Mouse (Mus musculus) myocyte (in vitro differentiated cells): Measurements from ENCODE around the gene Gm10271. TPM values are rescaled to one million over a fixed set of nuclear protein-coding genes. Genes with fewer than 3 reads are reported as not detected.

Experiments used
- H3K27me3 ChIP-seq: one replicate; pipeline ENCODE4 v1.6.1; 2011; ENCODE audit not compliant: control insufficient read depth, insufficient read depth, insufficient read length
- H3K36me3 ChIP-seq: one replicate; pipeline ENCODE4 v1.6.1; 2011; ENCODE audit not compliant: control insufficient read depth, insufficient read depth
- H3K4me2 ChIP-seq: one replicate; pipeline ENCODE4 v1.6.1; 2011; ENCODE audit warnings: low read depth, control low read depth
- H3K4me3 ChIP-seq: one replicate; pipeline ENCODE4 v1.5.1; 2011; ENCODE audit warnings: mild to moderate bottlenecking, control low read depth, moderate library complexity
- H3K79me2 ChIP-seq: one replicate; pipeline ENCODE4 v1.6.1; 2011; ENCODE audit not compliant: control insufficient read depth, insufficient read depth
- H3ac ChIP-seq: one replicate; pipeline ENCODE4 v1.6.1; 2011; ENCODE audit not compliant: control insufficient read depth, insufficient read length
- CEBPB ChIP-seq: IDR thresholded peaks from 2 replicates; pipeline ENCODE4 v1.6.1; 2011; ENCODE audit warnings: mild to moderate bottlenecking, moderate library complexity; ENCODE audit not compliant: poor library complexity, insufficient read depth, severe bottlenecking
- E2F4 ChIP-seq: IDR thresholded peaks from one replicate; pipeline ENCODE4 v1.6.1; 2011; ENCODE audit warnings: mild to moderate bottlenecking, control low read depth, moderate library complexity; ENCODE audit not compliant: insufficient read depth
- MAX ChIP-seq: IDR thresholded peaks from one replicate; pipeline ENCODE4 v1.6.1; 2011; ENCODE audit warnings: low read depth, mild to moderate bottlenecking, control low read depth
- MYOD1 ChIP-seq, 3 experiments: IDR thresholded peaks; one replicate each; pipeline ENCODE4 v1.6.1; 2011; ENCODE audit warnings: control low read depth in 2 of 3, low read depth in 2 of 3, mild to moderate bottlenecking in 2 of 3, moderate library complexity in 1 of 3; ENCODE audit not compliant: insufficient read length in 2 of 3, control insufficient read depth in 1 of 3
- MYOG ChIP-seq, 3 experiments: IDR thresholded peaks; one replicate each; pipeline ENCODE4 v1.6.1; 2011; ENCODE audit warnings: control low read depth in 2 of 3, low read depth in 2 of 3, mild to moderate bottlenecking in 2 of 3; ENCODE audit not compliant: insufficient read length in 2 of 3, control insufficient read depth in 1 of 3, insufficient read depth in 1 of 3
- POLR2A ChIP-seq: IDR thresholded peaks from one replicate; pipeline ENCODE4 v1.6.1; 2011; ENCODE audit warnings: low read depth, mild to moderate bottlenecking, control low read depth, moderate library complexity; ENCODE audit not compliant: insufficient read length
- POLR2AphosphoS2 ChIP-seq: IDR thresholded peaks from one replicate; pipeline ENCODE4 v1.6.1; 2011; ENCODE audit warnings: low read depth, control low read depth; ENCODE audit not compliant: insufficient read length
- REST ChIP-seq: IDR thresholded peaks from one replicate; pipeline ENCODE4 v1.6.1; 2011; ENCODE audit warnings: mild to moderate bottlenecking, control low read depth, moderate library complexity; ENCODE audit not compliant: insufficient read depth, insufficient read length
- SRF ChIP-seq: IDR thresholded peaks from one replicate; pipeline ENCODE4 v1.6.1; 2011; ENCODE audit warnings: low read depth; ENCODE audit not compliant: control insufficient read depth, insufficient read length
- TCF12 ChIP-seq: IDR thresholded peaks from one replicate; pipeline ENCODE4 v1.6.1; 2011; ENCODE audit warnings: mild to moderate bottlenecking, control low read depth; ENCODE audit not compliant: poor library complexity, insufficient read depth, severe bottlenecking
- TCF3 ChIP-seq: IDR thresholded peaks from one replicate; pipeline ENCODE4 v1.6.1; 2011; ENCODE audit warnings: low read depth, control low read depth; ENCODE audit not compliant: insufficient read length
- USF1 ChIP-seq: IDR thresholded peaks from one replicate; pipeline ENCODE4 v1.6.1; 2011; ENCODE audit warnings: low read depth, mild to moderate bottlenecking, control low read depth, moderate library complexity
- polyA plus RNA-seq: library from polyadenylated mRNA; unstranded; fragments of >200 nt; fragmentation: generic; extraction: Trizol; gene quantifications from one replicate; pipeline ENCODE4 v1.2.1, GENCODE M21; 2012; ENCODE audit warnings: missing spikeins

Gm10271 gene
- polyA plus RNA-seq, 1 experiment: not detected

GRCm38 (mm10) chr10:116921416-116921815 is 51.0 kb downstream of the Gm10271 start:
- Histone ChIP-seq H3K4me3 (no peak overlapping the region), H3K27me3 (no peaks in the 10 kb centered on the region), H3ac (no peak overlapping the region), H3K4me2 (no peak overlapping the region), H3K36me3 (peaks cover 21% of the 10 kb centered on the region), H3K79me2 (no peaks in the 10 kb centered on the region)
- TF ChIP-seq REST (no peak), MYOG (IDR thresholded peaks at IDR 0.05; ENCODE audit: control insufficient read depth in 1 of 3, insufficient read depth in 1 of 3, insufficient read length in 2 of 3, low read depth in 2 of 3) (no peak), MYOD1 (IDR thresholded peaks at IDR 0.05; ENCODE audit: control insufficient read depth in 1 of 3, insufficient read length in 2 of 3, low read depth in 2 of 3) (no peak), MAX (no peak), USF1 (no peak), TCF3 (no peak), SRF (no peak), E2F4 (no peak), TCF12 (no peak), POLR2A (no peak), CEBPB (no peak), POLR2AphosphoS2 (no peak)

DNA sequence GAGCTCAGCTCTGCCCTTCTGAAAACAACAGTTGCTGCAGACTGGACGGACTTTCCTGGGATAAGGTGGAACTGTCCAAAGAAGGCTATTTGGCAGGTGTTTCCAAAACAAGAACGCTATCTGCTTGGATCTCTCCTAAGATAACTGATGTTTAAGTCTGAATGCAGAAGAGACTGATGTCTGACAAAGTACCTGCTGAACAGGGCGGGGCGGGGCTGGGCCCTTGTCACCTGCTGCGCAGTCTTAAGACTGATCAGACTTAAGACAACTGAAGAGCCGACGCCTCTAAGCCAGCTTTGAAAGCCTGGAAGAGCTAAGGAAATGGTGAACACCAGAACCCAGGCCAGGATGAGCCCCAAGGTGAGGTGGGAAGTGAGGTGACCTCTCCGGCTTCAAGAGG is 51.8 kb downstream of the Gm10271 start:
- no peaks in the 10 kb centered on the region for H3K27me3 ChIP-seq
- H3K36me3 ChIP-seq: peaks cover 13% of the 10 kb centered on the region

DNA sequence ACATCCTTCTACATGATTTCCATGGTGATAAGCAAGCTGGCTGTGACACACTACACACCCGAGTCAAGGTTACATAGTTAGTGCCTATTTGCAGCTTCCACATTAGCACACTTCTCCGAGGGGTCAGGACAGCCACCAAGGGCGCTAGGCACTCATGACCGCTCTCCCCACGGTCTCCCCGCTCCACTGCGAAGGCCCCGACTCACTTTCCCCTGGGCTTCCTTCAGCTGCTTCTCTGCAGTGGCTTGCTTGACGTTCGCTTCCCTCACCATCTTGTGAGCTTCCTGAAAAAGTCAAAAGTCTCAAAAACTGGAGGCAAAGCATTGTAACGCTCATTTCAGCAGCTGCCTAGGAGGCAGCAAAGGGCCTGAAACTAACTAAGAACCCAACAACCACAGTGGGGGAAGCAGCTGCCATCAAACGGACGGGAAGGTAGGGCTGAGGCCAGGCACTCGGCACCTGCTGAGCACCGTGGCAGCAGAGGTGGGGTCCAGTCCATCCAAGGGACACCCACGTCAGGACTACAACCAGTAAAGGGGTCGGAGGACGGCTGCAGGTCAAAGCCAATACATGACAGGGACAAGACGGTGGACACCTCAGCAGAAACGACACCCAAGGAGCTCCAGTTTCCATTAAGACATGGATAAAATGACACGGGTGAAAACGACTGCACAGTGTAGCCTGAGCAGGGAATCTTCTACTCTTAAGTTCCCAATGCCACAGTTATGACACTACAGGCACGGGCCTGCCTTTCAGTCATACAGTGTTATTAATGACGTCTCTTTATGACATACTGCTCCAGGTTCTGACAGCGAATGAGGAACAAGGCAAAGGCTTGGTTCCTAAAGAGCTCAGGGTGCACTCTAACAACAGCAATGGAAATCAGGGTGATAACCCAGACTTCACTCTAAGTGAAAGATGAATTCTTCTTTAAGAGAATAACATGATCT is 52.8 kb downstream of the Gm10271 start:
- no peak overlapping the region for H3K4me3 ChIP-seq
- no peak overlapping the region for H3ac ChIP-seq
- no peaks in the 10 kb centered on the region for H3K27me3 ChIP-seq
- H3K4me2 ChIP-seq: no peak overlapping the region
- no peak for TF ChIP-seq TCF3
- no peak for TF ChIP-seq E2F4
- no peak for TF ChIP-seq POLR2AphosphoS2
- TF ChIP-seq POLR2A: no peak
- TF ChIP-seq REST: no peak
- TF ChIP-seq SRF: no peak
- TF ChIP-seq MYOD1 (IDR thresholded peaks at IDR 0.05; ENCODE audit: control insufficient read depth in 1 of 3, insufficient read length in 2 of 3, low read depth in 2 of 3): no peak
- TF ChIP-seq CEBPB: no peak
- TF ChIP-seq MYOG (IDR thresholded peaks at IDR 0.05; ENCODE audit: control insufficient read depth in 1 of 3, insufficient read depth in 1 of 3, insufficient read length in 2 of 3, low read depth in 2 of 3): no peak
- TF ChIP-seq USF1: no peak
- TF ChIP-seq MAX: no peak
- TF ChIP-seq TCF12: no peak
- H3K36me3 ChIP-seq: peaks cover 9% of the 10 kb centered on the region
- no peaks in the 10 kb centered on the region for H3K79me2 ChIP-seq

More for the DNA sequence above, 51.8 kb downstream of the Gm10271 start:
- H3ac ChIP-seq: no peak overlapping the region
- H3K4me2 ChIP-seq: no peak overlapping the region
- H3K4me3 ChIP-seq: no peak overlapping the region
- no peaks in the 10 kb centered on the region for H3K79me2 ChIP-seq
- TF ChIP-seq SRF (no peak), REST (no peak), USF1 (no peak), POLR2A (no peak), MYOD1 (IDR thresholded peaks at IDR 0.05; ENCODE audit: control insufficient read depth in 1 of 3, insufficient read length in 2 of 3, low read depth in 2 of 3) (no peak), MAX (no peak), TCF12 (no peak), TCF3 (no peak)

DNA sequence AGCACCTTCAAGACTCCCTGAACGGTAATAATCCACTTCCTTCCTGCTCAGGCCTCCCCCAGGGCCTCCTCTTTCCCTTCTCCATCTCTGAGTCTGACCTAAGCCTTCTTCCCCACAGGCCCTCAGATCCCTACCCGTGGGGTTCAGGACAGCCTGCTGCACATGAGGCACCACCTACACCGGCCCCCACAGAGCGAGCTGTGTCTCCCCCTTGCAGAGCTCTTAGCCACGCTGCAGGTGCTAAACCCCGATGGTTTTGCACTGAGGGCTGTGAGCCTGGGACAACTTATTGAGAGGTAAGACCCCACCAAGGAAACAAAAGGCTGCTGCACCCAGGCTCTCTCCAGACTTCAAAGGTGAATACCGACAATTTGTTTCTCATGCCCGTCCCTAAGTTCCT is 55.8 kb downstream of the Gm10271 start:
- H3ac ChIP-seq: no peak overlapping the region
- no peaks in the 10 kb centered on the region for H3K79me2 ChIP-seq
- H3K36me3 ChIP-seq: peaks cover 14% of the 10 kb centered on the region
- no peaks in the 10 kb centered on the region for H3K27me3 ChIP-seq
- TF ChIP-seq CEBPB: no peak
- TF ChIP-seq MYOG (IDR thresholded peaks at IDR 0.05; ENCODE audit: control insufficient read depth in 1 of 3, insufficient read depth in 1 of 3, insufficient read length in 2 of 3, low read depth in 2 of 3): no peak
- TF ChIP-seq POLR2AphosphoS2: no peak
- TF ChIP-seq TCF3: no peak
- no peak for TF ChIP-seq TCF12
- no peak for TF ChIP-seq MAX
- TF ChIP-seq SRF: no peak
- no peak for TF ChIP-seq E2F4
- no peak for TF ChIP-seq POLR2A
- no peak for TF ChIP-seq MYOD1 (IDR thresholded peaks at IDR 0.05; ENCODE audit: control insufficient read depth in 1 of 3, insufficient read length in 2 of 3, low read depth in 2 of 3)
- TF ChIP-seq USF1: no peak
- TF ChIP-seq REST: no peak
- H3K4me2 ChIP-seq: no peak overlapping the region
- H3K4me3 ChIP-seq: no peak overlapping the region

- Histone ChIP-seq H3ac (no peak overlapping the region), H3K79me2 (no peaks in the 10 kb centered on the region), H3K36me3 (peaks cover 14% of the 10 kb centered on the region), H3K4me2 (no peak overlapping the region), H3K4me3 (no peak overlapping the region), H3K27me3 (no peaks in the 10 kb centered on the region)
- no peak for TF ChIP-seq MYOD1 (IDR thresholded peaks at IDR 0.05; ENCODE audit: control insufficient read depth in 1 of 3, insufficient read length in 2 of 3, low read depth in 2 of 3)
- TF ChIP-seq MAX: no peak
- TF ChIP-seq POLR2AphosphoS2: no peak
- no peak for TF ChIP-seq SRF
- no peak for TF ChIP-seq MYOG (IDR thresholded peaks at IDR 0.05; ENCODE audit: control insufficient read depth in 1 of 3, insufficient read depth in 1 of 3, insufficient read length in 2 of 3, low read depth in 2 of 3)
- no peak for TF ChIP-seq POLR2A
- no peak for TF ChIP-seq REST
- TF ChIP-seq USF1: no peak
- TF ChIP-seq TCF12: no peak
- TF ChIP-seq CEBPB: no peak
- TF ChIP-seq TCF3: no peak
- no peak for TF ChIP-seq E2F4
Observed at GRCm38 (mm10) chr10:116915286-116915685, 57.1 kb downstream of the Gm10271 start.
